Mouse (Mus musculus): ENCODE results near the gene Ankrd63.

Ankrd63 gene

DNA sequence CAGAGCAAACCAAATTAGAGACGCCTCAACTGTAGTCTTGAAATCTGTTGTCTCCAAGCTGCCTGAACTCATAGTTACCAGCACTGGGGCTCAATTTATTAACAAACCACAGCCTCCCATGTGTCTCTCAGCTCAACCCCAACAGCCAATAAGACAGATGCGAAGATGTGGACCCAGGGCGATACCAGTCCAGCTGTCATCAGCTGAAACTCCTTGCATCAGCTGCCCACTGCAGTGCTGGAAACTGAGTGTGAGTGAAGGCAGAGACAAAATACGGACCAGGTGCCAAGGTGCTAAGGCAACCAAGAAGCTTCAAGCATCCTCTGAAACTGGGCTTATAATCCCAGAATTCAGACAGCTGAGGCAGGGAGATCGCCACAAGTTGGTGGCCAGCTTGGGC is 28.2 kb upstream of the Ankrd63 start:
- TF ChIP-seq GATA4 (IDR thresholded peaks at IDR 0.05; ENCODE audit: insufficient replicate concordance, low read length) = no peak

DNA sequence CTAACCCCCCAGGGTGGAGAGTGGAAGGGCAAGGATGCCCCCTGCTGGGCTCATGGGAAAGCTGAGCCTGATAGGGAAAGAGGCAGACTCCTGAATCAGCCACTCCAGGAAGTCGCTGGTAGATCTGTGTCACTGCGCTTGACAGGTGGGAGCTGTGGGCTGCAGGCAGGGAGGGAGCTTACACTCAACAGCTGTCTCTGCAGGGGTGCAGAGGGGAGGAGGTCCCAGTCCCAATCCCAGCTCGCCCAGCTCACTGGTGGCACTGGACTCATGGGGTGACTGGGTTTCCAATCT is 26.8 kb upstream of the Ankrd63 start:
- TF ChIP-seq GATA4 (IDR thresholded peaks at IDR 0.05; ENCODE audit: insufficient replicate concordance, low read length) = no peak

DNA sequence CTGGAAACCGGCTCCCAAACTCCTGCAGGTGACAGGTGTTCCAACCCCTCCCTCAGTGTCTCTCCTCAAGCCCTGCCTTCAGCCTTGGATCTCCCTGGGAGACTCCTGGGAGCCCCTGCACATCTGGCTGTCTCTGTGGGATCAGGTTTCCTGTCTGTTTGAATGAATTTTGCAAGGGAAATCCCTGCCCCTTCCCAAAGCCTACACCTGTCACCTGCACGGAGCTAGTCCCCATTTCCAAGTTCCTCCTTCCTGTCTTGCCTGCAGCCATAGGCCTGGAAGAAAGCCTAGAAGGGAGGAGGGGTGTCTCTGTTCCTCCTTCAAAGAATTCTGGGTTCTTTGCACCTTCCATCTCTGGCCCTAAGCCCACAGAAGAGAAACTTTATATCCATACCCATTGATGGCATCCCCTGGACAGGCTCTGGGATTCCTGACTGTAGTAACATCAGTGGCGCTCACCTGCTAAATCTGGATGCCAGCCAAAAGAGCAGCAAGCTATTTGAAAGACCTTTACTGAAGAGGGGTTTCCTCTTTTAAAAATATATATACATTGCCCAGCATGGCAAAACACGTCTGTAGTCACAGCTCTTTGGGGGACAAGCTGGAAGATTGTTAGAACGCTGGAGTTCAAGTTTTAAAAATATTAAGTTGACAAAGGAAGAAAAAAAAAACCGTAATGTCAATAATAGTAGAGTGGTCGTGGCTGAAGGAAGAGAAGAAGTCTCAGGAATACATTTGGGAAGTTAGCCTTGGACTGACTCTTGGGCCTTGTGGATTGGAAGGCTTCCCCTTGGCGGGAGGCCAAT is 26.3 kb upstream of the Ankrd63 start:
- no peak for TF ChIP-seq GATA4 (IDR thresholded peaks at IDR 0.05; ENCODE audit: insufficient replicate concordance, low read length)

DNA sequence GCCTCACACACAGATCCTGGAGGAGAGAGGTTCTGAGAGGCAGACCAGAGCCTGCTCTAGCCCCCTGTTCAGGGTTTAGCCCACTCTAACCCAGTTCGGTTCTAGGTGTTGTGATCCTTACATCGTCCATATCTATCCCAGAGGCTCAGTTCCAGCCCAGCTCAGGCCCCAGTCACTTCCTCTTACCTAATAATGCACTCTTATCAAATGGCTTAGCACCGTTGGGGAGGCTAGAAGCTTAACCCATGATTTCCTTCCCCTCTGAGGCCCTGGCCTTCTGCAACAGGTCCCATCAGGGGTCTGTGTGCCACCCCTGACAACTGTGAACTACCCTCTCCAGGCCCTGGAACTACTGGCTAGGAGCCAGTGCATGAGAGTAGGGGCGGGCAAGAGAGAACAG is 25.4 kb upstream of the Ankrd63 start:
- no peak for TF ChIP-seq GATA4 (IDR thresholded peaks at IDR 0.05; ENCODE audit: insufficient replicate concordance, low read length)

DNA sequence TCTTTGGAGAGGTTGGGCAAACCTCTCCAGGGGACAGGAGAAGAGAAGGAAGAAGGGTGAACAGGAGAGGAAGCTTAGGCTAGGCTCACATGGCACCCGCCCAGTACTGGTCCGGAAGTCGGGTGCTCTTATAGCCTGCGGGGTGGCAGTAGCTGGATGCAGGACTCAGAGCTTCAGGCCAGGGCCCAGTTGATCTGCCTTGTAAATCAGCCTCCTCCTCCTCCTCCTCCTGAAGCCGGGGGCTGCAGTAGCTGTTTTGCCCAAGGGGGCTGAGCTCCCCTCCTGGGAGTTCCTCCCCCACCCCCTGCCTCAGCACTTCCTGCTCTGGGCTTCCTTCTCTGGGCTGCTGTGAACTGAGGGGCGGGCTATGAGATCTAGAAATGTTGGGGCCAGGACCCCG is 24.6 kb upstream of the Ankrd63 start, which contains the start of gene Plcb2:
TSS of gene Plcb2 (minus strand) at position 102 of the 400 bp plus-strand sequence.
- TF ChIP-seq GATA4 (IDR thresholded peaks at IDR 0.05; ENCODE audit: insufficient replicate concordance, low read length) = no peak

DNA sequence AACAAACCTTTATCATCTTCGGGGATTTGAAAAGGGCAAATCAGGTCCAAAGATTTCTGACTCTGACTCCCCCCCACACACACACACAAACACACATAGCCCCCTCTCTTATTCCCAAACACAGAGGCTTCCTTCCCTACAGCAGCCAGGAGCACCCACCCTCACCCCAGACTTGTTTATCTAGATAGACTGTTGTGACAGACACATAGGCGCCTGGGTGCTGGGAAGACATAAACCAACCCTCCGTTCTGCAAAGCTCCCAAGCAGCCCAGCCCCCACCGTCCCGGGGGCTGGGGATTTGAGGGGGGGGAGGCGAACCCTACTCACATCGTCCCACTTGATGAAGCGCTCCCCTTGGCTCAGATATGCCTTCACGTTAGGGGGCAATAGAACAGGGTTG is 24.1 kb upstream of the Ankrd63 start:
- TF ChIP-seq GATA4 (IDR thresholded peaks at IDR 0.05; ENCODE audit: insufficient replicate concordance, low read length) = no peak

DNA sequence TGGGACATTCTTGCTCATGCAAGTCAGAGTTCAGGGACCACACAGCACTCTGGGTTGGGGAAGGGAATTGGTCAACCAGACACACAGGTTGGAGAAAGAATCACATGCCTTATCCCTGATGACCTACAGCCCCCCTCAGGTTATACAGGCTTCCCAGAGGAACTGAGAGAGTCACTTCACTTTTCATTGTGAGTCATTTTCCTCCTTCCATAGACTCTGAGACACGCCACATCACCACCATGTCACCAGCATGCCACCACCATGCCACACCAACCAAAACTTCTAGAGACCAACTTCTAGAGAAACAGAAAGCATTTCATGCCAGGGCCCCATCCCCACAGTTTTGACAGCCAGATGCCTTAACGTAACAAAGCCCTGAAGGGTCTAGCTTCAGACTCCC is 23.1 kb upstream of the Ankrd63 start:
- no peak for TF ChIP-seq GATA4 (IDR thresholded peaks at IDR 0.05; ENCODE audit: insufficient replicate concordance, low read length)

DNA sequence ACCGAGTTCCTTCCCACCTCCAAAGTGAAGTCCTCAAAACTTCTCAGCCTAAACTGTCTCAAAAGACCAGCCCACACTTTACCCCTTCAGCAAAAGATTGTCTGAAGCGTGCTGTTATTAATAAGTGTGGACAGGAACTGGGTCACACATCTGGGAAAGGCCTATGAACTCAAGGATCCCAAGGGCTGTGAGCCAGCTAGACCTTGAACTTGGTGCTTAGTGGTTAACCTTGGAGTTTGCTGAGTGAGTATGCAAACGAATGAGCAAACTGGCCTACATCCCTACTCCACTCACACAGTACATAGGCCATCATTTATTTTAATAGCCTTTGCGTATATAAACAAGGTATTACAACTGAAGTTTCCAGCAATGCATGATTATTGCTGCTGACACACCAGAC is 21.7 kb upstream of the Ankrd63 start:
- no peak for TF ChIP-seq GATA4 (IDR thresholded peaks at IDR 0.05; ENCODE audit: insufficient replicate concordance, low read length)

DNA sequence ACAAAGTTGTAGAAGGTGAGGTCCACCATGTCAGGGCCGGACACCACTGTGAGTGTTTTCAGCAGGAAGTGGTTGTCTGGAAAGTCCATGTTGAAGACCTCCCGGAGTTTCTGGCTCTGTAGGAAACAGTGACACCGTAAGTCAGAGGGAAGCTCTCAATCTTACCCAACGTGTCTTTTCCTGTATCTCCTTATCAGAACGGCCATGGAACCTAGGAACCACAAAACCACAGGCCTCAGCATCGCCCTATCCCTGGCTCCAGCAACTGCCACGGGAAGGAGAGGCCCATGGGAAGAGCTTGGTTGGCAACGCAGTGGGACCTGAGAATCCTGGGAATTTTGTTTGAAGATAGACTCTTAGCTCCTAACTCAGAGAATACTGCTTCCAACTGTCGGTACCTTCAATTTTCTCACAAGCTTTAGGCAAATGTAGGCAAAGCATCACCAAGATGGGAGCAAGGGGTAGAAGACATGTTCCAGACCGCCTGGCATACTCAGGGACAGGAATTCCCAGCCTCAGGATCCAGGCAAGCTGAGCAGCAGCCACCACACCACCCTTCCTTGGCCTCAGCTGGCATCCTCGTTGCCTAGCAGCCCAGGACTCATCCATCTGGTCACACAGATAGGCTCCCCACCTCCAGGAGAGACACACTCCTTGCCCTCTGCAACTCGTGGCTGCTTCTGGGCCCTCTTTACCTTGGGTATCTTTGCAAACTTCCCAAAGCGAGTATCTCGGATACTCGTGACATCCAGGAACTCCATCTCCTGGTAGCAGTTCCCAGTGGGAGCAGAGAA is 20.1 kb upstream of the Ankrd63 start:
- TF ChIP-seq GATA4 (IDR thresholded peaks at IDR 0.05; ENCODE audit: insufficient replicate concordance, low read length) = no peak

DNA sequence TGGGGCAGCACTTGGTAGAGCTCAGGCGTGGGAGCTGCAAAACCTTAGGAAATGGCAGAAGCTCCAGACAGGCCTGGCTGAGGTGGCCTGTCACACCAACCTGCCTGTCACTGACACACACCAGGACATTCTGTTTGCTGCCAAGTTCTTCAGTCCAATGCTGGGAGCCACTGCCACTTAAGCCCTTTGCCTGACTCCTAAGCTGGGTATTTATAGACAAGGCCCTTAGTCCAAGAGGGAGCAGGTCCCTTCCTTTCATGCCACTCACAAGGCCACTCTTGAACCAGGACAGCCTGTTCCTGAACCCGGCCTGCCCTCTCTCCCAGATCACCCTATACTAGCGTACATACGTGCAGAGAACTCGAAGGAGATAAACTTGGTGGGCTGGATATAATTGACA is 12.9 kb upstream of the Ankrd63 start:
- no peak for TF ChIP-seq GATA4 (IDR thresholded peaks at IDR 0.05; ENCODE audit: insufficient replicate concordance, low read length)

DNA sequence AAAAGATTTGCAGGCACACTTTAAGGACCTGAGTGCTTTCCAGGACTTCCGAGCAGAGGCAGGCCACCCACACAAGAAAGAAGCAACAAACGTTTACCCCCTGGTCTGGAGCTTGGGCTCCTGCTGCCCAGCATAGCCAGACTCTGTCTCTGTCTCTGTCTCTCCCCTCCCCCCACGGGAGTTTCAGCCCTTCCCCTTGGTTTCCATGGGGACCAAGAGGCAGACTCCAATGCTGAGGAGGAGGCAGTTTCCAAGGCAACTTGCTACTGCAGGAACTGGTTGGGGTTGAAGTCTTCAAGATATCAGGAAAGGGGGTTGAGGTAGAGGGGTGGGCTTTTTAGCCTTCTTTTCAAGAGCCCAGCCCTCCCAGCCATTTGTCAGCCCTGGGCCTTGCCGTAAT is 10.5 kb upstream of the Ankrd63 start:
- no peak for TF ChIP-seq GATA4 (IDR thresholded peaks at IDR 0.05; ENCODE audit: insufficient replicate concordance, low read length)

DNA sequence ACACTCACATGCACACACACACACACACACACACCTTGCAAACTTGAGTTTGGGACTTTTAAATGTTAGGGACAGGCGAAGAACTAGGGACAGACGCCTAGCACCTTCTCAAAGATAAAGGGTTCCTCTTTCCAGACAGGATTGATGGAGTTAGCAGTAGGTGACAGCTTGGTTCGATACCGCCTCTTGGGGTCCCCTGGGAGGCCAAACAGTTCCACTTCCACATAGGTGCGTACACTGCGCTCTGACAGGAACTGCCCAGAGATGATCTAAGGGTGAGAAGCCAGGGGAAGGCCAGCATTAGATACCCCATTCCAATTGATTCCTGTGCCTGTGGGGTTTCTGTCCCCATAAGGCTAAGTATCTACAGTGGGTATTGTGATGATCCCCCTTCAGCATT is 9.9 kb upstream of the Ankrd63 start:
- TF ChIP-seq GATA4 (IDR thresholded peaks at IDR 0.05; ENCODE audit: insufficient replicate concordance, low read length) = no peak

DNA sequence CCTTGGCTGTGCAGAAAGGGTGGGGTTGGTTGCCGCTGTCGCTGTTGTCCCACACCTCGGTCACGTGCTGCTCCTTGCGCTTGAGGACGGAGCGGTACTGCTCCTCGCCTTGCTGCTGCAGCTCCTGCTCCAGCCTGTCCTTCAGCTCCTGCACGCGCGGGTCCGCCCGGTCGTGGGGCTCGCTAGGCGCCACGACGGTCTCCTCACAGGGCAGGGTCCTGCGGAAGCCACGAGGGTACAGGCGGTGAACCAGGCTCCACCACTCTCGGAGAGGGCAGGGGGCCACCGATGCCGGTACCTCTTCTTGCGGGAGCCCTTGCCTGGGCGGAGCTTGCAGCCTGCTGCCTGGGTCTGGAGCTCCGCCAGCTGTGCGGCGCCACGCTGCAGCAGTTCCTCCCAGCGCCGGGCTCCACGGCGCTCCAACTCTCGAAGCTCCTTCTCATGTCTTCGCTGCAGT is 7.3 kb upstream of the Ankrd63 start:
- TF ChIP-seq GATA4 (IDR thresholded peaks at IDR 0.05; ENCODE audit: insufficient replicate concordance, low read length) = no peak

DNA sequence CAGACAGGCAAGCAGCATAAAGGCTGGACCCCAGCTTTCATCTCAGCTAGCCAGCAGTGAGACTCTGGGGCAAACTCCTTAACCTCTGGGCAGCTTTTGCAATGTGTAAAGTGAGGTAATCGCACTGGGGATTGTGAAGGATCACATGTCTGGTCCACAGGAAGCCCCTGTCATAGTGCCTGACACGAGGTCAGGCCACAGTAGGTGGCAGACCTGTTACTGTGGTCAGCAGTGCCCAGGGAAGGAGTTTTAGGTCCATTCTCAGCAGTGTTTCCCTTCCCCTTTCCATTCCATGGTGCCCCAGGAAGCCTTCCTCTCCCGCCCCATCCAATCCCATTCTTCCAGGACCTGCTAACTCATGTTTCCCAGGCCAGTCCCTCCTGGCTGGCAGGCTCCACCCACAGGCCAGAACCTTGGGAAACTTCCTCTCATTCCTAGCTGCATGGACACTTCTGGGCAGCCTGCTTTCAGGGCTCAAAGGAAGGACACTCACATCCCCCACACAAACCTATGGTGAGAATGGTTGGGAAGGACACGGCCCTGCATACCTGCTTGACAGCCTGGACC is 6.0 kb upstream of the Ankrd63 start:
- no peak for TF ChIP-seq GATA4 (IDR thresholded peaks at IDR 0.05; ENCODE audit: insufficient replicate concordance, low read length)

DNA sequence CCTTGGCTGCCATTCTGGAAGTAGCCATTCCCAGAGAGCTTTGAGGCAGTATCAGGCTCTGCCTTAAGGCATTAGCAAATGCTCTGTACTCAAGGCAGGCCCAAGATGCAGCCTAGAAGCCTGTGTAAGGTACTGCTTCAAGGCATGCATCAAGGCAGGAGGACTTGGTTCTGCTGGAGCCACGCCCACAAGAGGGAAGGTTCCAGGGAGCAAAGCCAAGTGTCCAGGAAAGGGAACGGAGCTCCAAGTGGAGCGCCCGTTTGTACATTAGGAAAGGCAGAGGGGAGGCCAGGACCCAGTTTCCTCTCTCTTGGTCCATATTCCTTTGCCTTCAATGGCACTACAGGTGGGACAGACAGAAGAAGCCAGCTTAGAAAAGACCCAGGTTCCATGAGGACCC is 4.7 kb upstream of the Ankrd63 start:
- no peak for TF ChIP-seq GATA4 (IDR thresholded peaks at IDR 0.05; ENCODE audit: insufficient replicate concordance, low read length)

DNA sequence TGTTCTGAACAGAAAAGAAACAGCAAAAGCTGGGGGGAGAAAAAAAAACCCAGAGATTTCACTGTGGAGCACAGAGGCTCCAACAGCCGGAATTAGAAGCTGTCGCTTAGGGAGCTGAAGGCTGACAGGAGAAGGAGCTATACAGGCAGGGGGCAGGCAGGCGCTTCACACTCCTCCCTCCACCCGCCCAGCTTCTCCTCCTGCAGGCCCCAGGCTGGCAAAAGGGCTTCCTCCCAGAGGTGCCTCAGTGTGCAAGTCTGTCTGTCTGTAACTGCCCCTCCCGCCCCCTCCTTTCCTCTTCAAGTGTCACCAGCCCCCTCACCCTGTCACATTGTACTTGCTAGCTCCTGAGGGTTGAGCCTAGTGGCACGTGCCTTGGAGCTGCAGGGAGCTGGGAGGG is 2.7 kb upstream of the Ankrd63 start:
- no peak for TF ChIP-seq GATA4 (IDR thresholded peaks at IDR 0.05; ENCODE audit: insufficient replicate concordance, low read length)

Measured in liver, adult (tissue).